Mouse (Mus musculus) macrophage (primary cell): ENCODE results near the gene C3ar1. TPM values are rescaled to one million over a fixed set of nuclear protein-coding genes. Genes with fewer than 3 reads are reported as not detected.

Experiments used
- polyA plus RNA-seq: library from polyadenylated mRNA; stranded (reverse); fragments of 250-400 nt; gene quantifications from 3 replicates; pipeline ENCODE4 v1.2.4, GENCODE M21; 2018; ENCODE audit warnings: inconsistent platforms

Gene C3ar1
- polyA plus RNA-seq, 1 experiment from 2014 or later = 857 TPM

Other genes starting within 250 kb of the C3ar1 start
- gene Gdf3, start 246.1 kb downstream of the C3ar1 start, polyA plus RNA-seq = 23.1 to 29.1 TPM (median 26.4 TPM) in 3 replicates
- gene Dppa3, start 229.8 kb downstream of the C3ar1 start, polyA plus RNA-seq = 1.3 to 3.4 TPM (median 1.4 TPM) in 3 replicates
- not detected in 3 replicates for gene Nanog, start 148.7 kb downstream of the C3ar1 start, polyA plus RNA-seq
- 2.4 to 6.9 TPM (median 3.4 TPM) in 3 replicates for gene Slc2a3, start 54.5 kb downstream of the C3ar1 start, polyA plus RNA-seq
- gene Foxj2, start 36.2 kb downstream of the C3ar1 start, polyA plus RNA-seq = 12.2 to 18.5 TPM (median 15.1 TPM) in 3 replicates
- gene Necap1, start 18.3 kb upstream of the C3ar1 start, polyA plus RNA-seq = 43.5 to 54.5 TPM (median 45.5 TPM) in 3 replicates
- 65.6 to 266 TPM (median 257 TPM) in 3 replicates for gene Clec4a1, start 65.7 kb upstream of the C3ar1 start, polyA plus RNA-seq
- gene Clec4a3, start 96.4 kb upstream of the C3ar1 start, polyA plus RNA-seq = 62.0 to 300 TPM (median 177 TPM) in 3 replicates
- 0.41 to 1.2 TPM (median 0.80 TPM) in 3 replicates for gene Clec4a4, start 134.2 kb upstream of the C3ar1 start, polyA plus RNA-seq
- gene Clec4b1, start 193.8 kb upstream of the C3ar1 start, polyA plus RNA-seq = 3.1 to 7.3 TPM (median 5.7 TPM) in 3 replicates